Mouse (Mus musculus) urinary bladder, adult 18-20 months (tissue): ENCODE results near the gene Dnal4.
A peak's percentile ranks its signal among the peaks of the same experiment; 100 is the strongest.

Source experiments
- DNase-seq, 2 experiments: peaks; one replicate each; pipeline ENCODE4 v3.0.0; 2022; ENCODE audit warnings: low spot score in 2 of 2, mixed read lengths in 2 of 2

Dnal4 gene

DNA sequence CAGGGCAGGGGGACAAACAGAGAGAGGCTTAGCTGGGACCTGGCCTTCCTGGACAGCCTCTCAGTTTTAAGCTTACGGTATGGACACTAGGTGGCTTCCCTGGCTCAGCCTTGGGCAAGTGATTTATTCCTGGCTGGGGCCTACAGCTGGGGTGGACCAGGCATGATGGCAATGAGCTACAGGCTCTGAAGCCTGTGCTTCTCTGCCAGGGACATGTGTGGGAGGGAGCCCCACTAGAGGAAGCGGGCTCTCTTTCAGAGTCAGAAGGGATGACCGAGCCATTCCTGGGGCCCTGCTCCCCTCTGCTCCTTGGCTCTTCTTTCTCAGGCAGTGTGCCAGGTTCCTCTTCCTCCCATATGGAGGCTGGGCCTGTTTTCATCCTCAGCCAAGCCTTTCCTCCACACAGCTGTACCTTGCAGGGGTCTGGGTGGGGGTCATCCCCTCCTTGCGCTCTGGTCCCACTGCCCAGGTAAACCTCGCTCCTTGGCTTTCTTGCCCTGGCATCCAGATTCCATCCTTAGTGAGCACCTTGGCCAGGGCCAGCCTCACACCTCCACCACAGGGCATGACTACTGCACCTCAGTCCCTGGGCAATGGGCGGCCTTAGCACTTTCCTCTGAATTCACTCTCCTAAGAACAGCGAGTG is 13.9 kb downstream of the Dnal4 start:
- DNase-seq, result no peak

DNA sequence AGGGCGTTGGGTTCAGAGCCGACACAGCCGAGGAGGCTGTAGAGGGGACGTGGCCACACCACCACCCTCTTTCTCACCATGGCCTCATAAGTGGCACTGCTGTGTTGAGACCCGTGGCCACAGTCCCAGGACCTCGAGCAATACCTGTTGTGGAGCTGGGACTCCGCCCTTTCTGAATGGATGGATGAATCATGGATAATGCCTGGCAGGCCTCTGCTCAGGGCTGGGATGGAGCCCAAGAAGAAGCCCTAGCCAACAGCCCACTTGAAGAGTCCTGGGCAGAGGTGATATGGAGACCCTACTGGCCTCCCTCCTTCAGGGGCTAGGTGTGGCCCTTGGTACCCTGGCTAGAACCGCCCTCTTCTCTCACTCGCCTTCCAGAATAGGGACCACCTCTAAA is 14.6 kb downstream of the Dnal4 start:
- no peak for DNase-seq

DNA sequence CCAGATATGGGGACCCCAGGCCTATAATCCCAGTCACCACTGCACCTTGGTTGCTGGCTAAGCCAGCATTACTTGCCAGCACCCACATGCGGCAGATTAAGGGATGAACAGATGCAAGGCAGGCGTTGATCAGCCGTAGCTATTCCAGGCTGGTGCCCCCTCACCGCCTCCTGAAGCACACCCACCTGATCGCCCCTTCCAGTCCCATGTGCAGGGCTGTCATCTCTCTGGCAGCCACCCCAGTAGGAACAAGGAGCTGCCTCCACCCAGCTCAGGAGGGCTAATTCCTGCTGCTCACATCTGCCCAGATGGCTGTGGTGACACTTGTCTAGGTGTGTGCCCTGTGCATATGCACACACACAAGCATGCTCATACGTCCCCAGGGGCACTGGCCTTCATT is 16.7 kb downstream of the Dnal4 start:
- no peak for DNase-seq

DNA sequence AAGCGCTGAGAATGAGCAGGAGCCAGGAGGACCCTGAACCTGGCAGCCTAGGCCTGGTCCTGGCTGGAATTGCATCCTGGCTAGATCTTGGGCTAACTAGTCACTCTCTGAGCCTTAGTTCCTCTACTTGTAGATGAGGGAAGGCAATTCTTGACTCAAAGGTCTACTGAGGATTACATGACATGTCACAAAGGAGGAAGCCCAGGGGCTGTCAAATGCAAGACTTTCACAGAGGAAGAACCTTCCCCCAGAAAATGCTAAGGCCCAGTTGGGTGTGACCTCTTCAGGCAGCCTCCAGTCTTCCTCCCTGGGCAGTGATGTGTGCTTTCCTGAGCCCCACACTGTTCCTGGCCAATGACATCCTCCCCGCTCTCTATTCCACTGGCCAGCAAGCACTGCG is 20.5 kb downstream of the Dnal4 start:
- DNase-seq, result no peak

DNA sequence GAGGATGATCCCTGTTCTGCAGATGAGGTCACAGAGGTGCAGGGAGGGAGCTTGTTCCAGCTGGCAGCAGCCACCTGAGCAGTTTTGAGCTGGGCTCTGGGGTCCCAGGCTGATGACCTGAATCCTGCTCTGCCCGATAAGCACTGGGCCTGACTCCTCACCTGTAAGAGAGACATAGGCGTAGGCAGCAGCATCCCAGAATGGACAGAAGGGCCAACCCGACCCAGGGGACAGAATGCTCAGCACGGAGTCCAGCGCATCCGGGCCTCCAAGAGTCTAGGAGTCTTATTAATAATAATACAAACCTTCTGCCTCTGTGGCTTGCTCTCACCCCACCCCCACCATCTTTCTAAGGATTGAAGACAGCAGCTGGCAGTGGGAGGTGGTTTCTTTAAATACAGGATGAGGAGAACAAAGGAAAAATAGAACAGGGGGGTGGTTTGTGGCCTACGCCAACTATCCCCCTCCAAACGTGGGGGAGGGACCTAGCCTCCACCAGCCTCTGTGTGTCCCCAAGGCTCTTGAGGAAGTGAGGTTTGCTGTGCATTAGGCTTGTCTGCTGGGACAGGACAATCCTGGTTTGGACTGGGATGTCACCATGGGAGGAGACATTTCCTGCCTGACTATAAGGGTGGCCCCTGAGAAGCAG is 21.5 kb downstream of the Dnal4 start:
- no peak for DNase-seq

DNA sequence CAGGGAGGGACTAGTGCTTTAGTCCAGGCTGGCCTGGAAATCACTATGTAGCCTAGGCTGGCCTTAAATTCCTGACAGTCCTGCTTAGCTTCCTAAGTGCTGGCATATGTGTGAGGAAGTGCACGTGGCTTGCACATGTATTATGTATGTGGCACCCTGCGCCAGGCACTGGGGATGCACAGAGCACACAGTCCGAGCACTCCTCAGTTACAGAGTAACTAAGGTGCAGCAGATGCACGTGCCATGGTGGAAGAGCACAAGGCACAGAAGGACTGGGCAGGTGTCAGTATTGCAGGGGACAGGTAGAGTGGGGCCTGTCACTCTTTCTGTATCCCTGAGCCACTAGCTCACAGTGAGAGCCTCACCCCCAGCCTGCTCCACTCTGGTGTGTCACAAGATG is 22.5 kb downstream of the Dnal4 start:
- no peak for DNase-seq

DNA sequence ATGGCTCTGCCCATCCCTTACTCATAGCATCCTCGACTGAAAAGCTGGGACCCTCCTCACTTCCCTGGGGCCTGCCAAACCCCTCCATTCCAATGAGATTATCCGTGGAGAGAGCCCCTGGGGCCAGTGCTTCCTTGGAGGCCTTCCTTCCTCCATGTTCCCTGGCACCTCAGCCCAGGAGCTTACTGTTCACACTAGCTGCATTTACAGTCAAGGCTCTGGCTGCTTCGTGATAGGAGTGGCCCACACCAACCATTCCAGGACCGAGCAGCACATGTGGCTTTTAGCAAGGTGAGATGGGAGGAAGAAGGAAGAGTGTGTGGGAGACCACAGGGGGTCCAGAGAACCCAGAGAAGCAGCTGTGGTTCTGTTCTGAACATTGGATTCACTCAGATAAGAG is 23.8 kb downstream of the Dnal4 start:
- no peak for DNase-seq

DNA sequence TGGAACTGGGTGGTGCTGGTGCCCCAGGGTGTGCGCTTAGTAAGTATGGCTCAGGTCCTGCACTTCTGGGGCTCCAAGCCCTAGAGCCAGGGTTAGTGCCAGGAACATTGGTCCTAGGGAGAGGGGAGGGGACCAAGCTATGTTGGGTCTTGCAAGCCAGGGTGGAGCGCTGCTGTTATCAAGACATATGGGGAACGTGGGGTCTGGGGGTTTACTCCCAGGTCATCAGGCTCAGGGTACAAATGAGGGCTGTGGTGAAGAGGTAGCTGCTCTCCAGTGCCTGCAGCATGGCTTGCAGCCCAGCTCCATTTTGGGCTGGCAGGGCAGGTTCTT is 24.3 kb downstream of the Dnal4 start:
- no peak for DNase-seq

DNA sequence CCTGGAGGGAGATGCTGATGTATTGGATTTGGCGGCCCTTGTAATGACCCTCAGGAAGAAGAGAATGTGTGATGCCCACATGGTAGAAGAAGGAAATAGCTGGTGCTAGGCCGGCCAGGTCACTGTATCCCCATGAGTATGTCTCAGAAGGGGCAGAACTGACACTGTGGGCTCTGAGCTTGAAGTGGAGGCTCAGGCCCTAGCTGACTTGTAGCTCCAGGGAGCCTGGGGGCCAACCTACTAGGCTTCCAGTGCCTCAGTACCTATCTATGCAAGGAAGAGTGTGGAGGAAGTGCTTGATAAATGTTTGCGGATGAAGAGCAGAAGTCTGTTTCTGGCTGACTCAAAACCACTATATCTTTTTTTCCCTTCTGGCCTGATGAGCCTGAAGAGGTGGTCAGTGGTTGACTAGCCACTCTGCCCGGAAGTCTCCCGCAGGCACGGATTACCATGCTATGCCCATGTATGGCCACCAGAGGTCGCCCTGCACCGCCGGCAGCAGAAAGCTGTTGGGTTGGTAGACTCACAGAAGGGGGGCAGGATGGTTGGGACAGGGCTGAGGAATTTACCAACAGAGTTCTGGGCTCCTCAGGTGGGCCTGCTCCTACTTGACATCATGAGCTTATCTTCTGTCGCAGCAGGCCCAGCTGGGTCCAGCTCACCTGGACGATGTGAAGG is 24.8 kb downstream of the Dnal4 start:
- DNase-seq, result peak; percentile 64 to 70

DNA sequence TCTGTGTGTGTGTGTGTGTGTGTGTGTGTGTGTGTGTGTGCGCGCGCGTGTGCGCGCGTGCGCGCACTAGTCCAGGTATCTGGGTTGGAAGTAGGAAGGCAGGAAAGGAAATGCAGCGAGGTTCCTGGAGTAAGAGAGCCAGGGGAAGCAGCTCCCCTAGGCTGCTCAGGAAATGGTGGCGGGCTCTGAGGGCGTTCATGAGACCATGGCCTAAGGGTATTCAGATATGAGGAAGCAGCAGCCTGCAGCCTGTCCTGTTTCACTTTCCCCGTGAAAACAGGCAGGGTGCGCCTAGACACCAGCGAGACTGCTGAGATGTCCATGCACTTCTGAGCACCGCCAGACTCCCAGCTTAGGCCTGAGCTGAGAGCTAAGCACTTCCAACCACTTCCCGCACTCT is 25.9 kb downstream of the Dnal4 start:
- DNase-seq, result no peak

DNA sequence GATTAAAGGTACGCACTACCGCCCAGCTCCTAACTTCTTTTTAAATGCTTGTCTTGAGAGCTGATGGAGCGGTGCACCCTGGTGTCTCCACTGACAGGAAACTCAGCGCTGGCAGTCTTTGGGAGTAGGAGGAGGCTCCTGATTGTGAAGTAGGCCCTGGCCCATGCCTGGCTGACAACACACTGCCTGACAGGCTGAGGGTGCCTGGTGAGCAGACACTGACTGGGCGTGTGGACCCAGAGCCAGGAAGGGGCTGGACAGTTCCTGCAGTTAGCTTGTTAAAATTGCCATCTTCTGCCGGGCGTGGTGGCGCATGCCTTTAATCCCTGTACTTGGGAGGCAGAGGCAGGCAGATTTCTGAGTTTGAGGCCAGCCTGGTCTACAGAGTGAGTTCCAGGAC is 27.4 kb downstream of the Dnal4 start:
- no peak for DNase-seq

DNA sequence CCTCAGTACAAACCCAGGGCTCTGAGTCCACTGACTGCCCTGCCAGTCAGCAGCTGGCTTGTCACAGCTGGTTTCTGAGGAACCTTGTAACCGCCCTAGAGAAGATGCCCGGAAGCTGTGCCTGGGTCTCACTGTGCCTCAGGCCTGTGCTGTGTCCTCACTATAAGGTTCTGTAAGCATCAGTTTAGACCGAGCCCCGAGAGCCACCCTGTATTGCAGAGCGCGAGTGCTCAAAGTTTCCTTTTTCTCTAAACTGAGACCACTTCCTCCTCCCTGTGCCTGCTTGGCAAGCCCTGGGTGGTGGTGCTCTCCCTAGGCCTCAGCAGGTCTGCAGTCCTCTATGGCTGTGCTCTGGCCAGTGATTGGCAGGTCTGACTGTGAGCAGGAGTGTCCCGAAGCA is 28.5 kb downstream of the Dnal4 start:
- DNase-seq, result no peak

DNA sequence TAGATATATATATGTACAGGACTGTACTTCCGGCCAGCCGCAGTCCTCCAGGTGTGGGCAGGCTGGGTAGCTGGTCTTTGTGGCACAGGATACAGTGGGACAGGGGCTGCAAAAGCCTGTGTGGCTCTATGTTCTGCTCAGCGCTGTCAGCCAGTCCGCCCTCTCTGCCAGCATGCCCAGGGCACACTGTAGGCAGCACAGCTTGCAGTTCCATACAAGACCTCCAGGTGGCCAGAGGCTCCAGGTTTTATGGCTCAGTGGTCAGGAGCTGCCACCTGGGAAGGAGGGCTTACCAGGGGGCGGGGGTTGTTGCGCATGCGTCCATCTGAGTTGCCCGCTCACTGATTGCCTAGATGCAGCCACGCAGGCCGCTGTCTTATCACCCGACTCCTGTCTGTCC is 29.7 kb downstream of the Dnal4 start:
- no peak for DNase-seq

DNA sequence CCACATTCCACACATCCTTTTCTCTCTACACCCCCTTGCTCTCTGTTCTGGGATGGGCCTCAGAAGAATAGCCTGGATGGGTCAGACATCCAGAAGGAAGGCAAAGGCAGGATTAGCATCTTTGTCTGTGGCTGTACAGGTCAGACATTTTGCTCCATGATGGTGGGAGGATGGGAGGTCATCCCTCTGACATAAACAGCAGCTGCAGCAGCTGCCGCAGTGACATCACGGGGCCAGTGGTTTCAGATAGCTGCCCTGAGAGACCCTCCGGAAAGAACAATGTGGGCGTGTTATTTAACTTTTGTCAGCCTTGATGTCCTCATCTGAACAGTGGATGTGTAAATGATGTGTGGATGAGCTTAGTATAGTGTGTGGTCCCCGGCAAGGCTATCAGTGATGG is 31.8 kb downstream of the Dnal4 start:
- DNase-seq, result no peak

DNA sequence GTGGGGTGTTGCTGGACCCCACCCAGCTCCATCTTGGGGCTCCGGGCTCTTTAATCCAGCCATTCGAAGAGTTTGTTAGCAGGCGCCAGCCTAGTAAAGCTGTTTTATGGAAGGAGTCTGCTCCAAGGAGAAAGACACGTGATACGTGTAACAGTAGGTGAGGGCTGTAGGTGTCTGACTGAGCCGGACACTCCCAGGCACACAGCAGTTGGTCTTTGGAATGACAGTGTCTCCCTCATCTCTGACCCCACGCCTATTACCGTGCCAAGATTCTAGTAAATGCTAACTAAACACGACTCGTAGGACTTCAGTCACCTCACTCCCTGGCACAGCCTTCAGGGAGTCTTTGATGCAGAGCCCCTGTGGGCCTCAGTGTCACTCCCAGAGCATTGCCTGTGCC is 32.3 kb downstream of the Dnal4 start:
- no peak for DNase-seq

DNA sequence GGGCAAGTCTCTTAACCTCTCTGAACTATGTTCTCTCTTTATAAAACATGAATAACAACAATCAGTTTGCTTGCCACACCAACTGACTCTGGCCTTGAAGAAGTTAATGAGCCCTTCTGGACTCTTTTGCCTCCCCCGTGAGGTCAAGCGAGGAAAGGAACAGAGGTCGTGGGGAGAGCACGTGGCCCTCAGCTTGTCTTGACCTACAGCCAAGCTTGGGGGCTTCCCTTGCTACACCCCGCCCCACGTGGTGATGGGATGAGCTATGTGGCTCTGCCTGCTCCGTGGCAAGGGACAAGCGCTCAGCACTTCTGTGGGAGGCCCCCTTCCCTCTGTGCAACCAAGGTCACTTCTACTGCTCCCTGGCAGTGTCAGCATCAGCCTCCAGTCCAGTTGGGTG is 32.9 kb downstream of the Dnal4 start:
- no peak for DNase-seq

DNA sequence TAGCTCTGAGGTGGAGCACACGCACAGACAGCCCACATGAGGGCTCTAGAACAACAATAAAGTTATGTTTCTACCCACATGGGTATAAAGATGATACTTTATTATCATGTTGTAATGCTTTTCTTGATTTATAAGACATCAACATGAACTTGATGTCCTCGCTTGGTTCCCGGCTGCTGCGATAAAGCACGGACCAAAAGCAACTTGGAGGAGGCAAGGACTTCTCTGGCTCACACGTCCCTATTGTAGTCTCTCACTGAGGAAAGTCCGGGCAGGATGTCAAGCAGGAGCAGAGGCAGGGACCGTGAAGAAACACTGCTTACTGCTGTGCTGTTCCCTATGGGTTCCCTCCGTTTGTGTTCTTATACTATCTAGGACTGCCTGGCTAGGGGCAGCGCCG is 33.6 kb downstream of the Dnal4 start:
- DNase-seq, result no peak

DNA sequence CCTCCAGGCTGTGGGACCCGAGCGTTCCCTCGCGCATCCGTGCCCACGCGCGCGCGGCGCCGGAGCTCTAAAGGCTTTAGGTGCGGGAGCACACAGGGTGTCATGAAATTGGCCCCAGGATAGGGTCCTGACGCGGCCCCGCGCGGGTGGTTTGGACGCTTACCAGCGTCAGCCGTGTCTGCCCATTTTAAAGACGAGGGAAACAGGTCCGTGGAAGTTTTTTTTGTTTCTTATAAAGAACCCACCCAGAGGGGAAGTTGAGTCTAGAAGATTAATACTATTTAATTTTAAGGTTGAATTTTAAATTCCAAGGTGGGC is 35.0 kb downstream of the Dnal4 start:
- no peak for DNase-seq

DNA sequence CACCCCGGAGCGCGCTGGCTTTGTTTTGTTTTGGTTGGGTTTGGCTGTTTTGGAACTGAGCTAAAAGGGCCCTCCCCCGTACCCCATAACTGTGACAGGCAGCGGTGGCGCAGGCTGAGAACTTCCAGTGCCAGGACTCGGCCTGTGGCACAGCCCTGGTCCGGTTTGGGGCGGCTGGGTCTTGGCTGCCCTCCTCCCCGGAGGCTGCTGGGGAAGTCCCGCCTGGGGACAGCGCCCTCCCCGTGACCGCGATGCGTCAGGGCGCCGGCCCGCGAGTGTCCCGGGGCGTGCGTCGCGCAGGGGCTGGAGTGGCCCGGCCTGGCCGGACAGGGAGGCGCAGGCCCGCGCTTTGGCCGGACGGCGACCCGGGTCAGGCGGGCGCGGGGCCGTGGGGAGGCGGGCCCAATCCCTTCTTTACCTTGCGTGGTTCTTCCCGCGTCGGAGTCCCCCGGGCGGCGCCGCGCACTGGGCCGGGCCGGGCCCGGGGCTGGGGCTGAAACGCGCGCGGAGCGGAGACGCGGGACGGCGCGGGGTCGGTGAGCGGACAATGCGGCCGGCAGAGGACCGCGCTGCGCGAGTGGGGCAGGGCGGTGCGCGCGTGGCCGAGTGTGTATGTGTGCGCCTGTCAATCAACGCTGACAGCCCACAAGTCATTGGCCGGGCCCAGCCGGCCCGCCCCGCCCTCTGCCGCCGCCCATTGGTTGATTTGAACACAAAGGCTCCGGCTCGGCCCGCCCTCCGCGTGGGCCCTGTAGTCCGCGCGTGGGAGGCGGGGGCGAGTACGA is 35.5 kb downstream of the Dnal4 start, which contains the start of gene Sun2:
Gene Sun2, minus strand, starts transcription at position 616 of the 785 bp plus-strand sequence.
- peak; percentile 83 to 85 for DNase-seq

DNA sequence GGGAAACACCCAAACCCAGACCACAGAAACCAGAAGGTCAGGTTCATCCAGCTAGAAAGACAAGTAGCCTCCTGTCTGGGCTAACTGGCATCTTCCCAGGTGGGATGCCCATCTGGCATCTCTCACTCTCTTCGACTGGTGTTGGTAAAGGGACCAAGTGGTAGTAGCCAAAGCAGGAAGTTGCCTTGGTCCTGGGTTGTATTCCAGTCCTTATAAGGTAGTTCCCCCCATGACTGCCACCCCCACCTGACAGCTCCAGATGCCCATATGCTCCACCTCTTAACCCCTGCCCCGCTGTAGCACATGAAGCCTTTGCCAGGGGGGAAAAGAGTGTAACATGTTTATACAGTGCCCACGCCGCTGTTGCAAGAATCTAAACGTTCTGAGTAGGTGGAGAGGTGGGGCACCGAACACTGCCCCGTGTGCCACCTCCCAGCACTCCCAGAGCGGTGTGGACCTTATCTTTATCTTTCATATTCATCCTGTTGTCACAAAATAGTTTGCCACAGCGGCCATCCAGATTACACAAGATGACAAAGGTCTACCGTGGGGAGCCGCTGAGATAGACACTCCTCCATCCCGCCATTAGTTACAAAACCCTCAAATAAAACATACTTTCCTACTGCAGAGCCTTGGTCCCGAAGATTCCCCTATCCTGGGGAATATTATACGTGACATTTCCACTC is 36.3 kb downstream of the Dnal4 start:
- DNase-seq, result peak; percentile 41 to 56

DNA sequence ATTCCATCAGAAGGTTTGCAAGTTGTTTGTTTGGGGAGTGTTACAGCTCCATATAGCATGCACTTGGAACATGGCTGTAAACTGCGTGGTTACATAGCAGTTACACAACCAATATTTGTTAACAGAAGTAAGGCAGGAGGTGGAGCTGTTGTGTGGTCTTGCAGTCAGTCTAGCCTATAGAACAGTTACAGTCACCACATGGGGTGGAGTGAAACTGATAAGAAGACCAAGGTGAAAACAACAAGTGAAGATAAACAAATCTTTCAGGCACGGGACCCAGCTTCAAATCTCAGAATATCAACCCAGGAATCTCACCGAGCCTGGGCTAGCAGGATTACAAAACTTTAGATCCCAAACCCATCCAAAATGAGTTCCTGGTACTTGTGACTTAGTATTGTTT is 36.9 kb downstream of the Dnal4 start:
- DNase-seq, result no peak

DNA sequence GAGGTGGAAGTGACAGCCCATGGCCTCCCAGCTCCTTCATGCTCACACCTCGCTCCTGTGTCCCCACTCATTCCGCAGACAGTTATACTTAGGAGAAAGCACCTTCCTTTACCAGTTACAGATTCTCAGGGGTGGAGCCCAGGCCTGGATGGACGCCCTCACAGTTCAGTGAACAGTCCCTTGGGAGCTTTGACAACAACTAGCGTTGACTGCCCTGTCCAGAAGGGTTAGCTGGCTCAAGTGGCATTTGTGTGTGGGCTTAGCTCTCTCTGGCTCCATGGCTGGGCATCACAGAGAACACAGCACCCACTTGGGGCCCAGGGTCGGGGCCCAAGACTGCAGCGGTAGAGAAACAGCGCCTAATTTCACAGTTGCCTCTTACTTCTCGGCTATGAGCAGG is 43.3 kb downstream of the Dnal4 start:
- DNase-seq, result no peak
